Mouse (Mus musculus): ENCODE data around the gene Snx5. TPM values are rescaled to one million over a fixed set of nuclear protein-coding genes. Genes with fewer than 3 reads are reported as not detected.

Snx5 gene
- total RNA-seq, 4 experiments from 2014 or later = 56.1 to 62.3 (median 59.5) TPM

DNA sequence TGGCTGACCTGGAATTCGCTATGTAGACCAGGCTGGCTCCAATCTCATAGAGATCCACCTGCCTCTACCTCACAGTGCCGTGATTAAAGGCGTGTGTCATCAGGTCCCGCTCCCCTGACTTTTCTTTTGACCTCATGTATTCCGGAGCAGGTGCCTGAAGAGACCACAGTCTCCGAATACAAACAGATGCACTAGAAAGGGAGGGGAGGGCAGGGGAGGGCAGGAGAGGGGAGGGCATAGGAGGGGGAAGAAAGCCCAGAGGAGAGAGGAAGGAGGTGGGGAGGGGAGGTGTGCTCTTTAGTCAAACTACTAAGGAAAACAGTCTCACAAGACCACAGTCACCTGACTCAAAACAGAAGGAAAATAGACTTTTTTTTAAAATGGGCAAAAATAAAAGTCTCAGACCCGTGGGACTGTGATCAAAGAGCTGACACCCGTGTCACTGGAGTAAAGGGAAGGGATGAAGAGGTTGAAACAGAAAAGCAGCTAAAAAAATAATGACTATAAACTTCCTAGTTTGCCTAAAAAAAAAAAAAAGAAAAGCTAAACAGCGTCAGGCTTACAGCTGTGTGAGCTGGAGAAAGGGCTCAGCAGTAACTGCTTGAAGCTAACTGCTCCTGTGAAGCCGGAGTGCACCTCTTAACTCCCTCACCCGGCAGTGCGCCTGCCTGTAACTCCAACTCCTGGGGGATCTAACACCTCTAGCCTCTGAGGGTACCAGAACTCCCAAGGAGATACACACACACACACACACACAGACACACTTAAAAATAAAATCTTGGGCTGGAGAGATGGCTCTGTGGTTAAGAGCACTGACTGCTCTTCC lies 42.0 kb downstream of the Snx5 start:
- no peak for DNase-seq (ENCODE audit: low spot score)

GRCm38 (mm10) chr2:144226906-144227586 lies 43.7 kb downstream of the Snx5 start:
- no peak for DNase-seq (ENCODE audit: low spot score)

- DNase-seq (ENCODE audit: low spot score) = no peak
These were observed 46.4 kb downstream of the Snx5 start for GRCm38 (mm10) chr2:144224351-144224750.

GRCm38 (mm10) chr2:144215601-144216000 lies 55.1 kb downstream of the Snx5 start:
- no peak for DNase-seq (ENCODE audit: low spot score)

GRCm38 (mm10) chr2:144215195-144215594 lies 55.5 kb downstream of the Snx5 start:
- DNase-seq (ENCODE audit: low spot score) = peak; percentile 55

GRCm38 (mm10) chr2:144214508-144215185 lies 56.1 kb downstream of the Snx5 start:
- no peak for DNase-seq (ENCODE audit: low spot score)

- DNase-seq (ENCODE audit: low spot score) = peak; percentile 32
These were observed 56.9 kb downstream of the Snx5 start for GRCm38 (mm10) chr2:144213803-144214202.

DNA sequence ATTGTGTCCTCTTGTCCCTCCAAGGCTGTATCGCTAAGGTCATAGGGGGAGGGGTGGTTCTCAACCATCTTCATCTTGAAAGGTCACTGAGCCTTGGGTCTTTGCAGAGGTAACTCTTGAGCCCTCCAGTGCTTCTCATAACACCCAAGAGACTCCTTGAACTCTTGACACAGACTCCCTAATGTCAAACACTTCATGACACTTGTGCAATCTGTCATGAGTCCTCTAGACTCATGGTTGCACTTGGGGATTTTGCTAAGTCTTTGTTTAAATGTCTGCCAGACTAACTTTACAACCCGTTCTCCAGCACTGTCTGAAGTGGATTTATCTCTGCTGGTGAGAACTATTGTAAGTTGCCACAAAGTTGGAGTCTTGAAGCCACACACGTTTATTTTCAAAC lies 61.3 kb downstream of the Snx5 start:
- DNase-seq (ENCODE audit: low spot score) = no peak

GRCm38 (mm10) chr2:144207365-144207764 lies 63.3 kb downstream of the Snx5 start:
- no peak for DNase-seq (ENCODE audit: low spot score)

DNA sequence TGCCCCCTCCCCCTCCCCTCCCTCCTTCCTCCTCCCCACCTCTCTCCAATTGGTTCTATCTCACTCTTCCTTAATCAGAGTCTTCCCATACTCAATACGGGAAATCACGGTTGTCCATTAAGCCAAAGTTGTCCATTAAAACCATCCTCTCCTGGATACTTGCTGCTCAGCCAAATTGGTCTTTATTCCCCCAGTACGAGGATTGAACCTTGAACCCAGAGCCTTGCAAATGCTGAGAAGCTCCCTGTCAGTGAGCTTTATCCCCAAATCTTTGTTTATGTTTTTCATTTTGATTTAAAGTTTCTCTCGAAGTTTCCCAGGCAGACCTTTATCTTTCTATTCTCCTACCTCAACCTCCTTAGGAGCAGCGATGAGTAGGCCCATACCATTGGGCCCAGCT lies 67.7 kb downstream of the Snx5 start:
- no peak for DNase-seq (ENCODE audit: low spot score)

GRCm38 (mm10) chr2:144202567-144202966 lies 68.1 kb downstream of the Snx5 start:
- DNase-seq (ENCODE audit: low spot score) = no peak

- DNase-seq (ENCODE audit: low spot score) = no peak
These were observed 68.6 kb downstream of the Snx5 start for GRCm38 (mm10) chr2:144202151-144202550.

Other genes starting within 250 kb of the Snx5 start
- gene Banf2, start 237.8 kb downstream of the Snx5 start, total RNA-seq (2022) = not detected
- gene Mgme1, start 243 bp downstream of the Snx5 start, total RNA-seq (2022) = 10 to 100 TPM; 14.5 to 18.5 (median 17.3) TPM
- gene Ovol2, start 61.2 kb upstream of the Snx5 start, total RNA-seq (2022) = not detected
- gene Kat14, start 98.1 kb upstream of the Snx5 start, total RNA-seq (2022) = 10 to 100 TPM; 22.9 to 30.2 (median 27.5) TPM
- gene Pet117, start 98.1 kb upstream of the Snx5 start, total RNA-seq (2022) = 10 to 100 TPM in 2 of 4 experiments, 1 to 10 TPM in 2; 8.9 to 13.3 (median 10.7) TPM